Mouse (Mus musculus): ENCODE data around the gene Moxd1.

Gene Moxd1

DNA sequence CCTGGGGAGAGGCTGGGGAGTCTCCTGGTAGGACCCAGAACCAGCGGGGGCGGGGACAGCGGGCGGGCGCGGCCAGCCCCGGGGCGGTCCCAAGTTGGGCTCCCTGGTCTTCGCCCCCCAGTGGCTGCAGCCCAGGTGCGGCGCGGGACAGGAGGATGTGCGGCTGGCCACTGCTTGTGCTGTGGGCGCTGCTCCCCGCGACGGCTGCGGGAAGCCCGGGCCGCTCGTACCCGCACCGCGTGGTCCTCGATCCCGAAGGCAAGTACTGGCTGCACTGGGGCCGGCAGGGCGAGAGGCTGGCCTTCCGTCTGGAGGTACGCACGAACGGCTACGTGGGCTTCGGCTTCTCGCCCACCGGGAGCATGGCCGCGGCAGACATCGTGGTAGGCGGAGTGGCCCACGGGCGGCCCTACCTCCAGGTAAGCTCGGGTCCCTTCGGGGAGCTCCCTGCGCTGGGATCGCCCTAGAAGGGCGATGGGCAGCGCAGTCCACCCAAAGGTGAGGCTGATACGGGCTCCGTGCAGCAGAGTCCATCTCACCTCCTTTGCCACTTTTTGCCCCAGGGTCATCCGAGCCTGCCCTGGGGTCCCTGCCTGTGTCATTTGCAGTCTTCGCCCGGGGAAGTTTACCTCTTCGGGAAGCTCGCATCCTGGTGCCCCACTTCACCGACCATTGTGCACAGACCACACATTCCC lies at the start of gene Moxd1:
Moxd1 (plus strand) TSS at position 69 of the 695 bp plus-strand sequence.
- DNase-seq (ENCODE audit: low read depth, low spot score): no peak

DNA sequence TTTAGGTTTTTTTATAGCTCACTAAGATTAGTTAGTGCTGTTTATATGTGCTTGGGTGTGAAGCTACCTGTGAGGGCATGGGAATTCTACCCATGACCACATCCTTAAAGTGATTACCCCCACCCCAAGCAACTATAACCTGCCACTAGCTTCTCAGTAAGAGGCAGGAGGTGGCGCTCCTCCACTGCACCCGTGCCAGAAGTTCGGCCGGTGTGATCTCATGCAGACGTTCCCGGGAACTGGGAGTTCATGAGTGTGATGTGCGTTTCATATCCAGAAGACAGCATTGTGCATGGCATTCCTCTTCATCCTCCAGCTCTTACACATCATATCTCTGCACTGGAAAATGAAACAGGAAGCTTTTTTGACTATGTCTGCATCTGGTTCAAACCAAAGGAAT lies 32.9 kb upstream of the Moxd1 start:
- no peak for DNase-seq (ENCODE audit: low read depth, low spot score)

DNA sequence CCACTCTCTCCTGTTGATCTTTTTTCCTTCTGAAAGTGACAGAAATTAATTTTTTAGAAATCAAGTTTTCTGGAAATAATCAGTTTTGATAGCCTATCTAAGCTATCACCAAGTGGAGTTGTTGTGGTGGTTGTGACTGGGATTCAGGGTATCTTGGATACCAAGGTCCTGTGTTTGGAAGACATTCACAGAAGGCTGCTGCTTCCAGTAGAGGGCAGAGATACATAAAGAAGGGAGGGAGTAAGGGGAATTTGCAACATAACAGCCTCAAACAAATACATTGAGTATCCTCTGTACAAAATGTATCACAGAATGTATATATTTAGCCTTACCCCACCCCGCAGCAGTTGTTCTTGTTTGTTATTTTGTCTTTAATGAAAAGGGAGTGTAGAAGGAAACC lies 31.3 kb upstream of the Moxd1 start:
- DNase-seq (ENCODE audit: low read depth, low spot score): no peak

DNA sequence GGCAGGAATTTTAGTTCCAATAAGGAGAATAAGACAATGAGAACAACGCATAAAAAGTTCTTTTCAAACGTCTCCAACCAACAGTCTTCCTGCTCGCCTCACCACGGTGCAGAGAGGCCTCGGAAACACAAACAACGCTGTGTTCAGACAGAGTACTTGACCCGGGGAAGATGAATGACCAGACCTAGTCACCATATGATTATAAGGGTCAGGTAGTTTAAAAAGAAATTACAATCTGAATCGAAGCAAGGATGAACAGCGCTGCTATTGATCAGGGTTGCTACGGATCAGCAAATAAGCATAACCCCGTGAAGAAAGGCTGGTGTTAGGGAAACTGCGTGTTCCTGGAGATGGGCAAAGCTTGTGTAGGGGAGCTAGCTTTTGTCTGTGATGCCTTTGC lies 24.0 kb upstream of the Moxd1 start:
- DNase-seq (ENCODE audit: low read depth, low spot score): no peak

DNA sequence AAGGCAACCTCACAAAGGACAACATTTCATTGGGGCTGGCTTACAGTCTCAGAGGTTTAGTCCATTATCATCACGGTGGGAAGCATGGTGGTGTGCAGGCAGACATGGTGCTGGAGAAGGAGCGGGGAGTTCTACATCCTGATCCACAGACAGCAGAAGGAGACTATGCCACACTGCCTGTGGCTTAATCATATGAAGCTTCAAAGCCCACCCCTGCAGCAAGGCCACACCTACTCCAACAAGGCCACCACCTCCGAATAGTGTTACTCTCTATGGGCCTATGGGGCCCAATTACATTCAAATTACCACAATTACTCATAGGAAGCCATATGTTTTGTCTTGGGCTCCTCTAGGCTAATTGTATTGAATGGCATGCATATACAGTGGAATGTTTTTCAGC lies 23.2 kb upstream of the Moxd1 start:
- no peak for DNase-seq (ENCODE audit: low read depth, low spot score)

DNA sequence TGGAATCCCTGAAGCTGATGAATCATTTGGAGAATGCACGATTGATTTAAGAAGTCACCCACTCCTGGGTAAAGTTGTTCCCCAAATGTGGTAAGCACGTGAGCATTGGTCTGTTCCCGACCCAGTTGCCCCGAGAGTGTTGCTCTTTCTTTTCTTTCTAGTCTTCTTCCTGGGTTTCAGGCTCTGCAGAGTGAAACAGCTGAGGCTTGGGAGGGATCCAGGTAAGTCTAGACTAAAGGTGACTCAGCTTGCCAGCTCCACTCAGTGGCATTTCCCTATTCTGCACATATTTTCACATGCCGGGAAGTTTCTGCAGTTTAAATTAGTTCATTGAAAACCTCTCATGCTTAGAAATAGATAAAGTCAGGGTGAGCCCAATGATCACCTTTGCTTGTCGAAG lies 13.2 kb upstream of the Moxd1 start:
- no peak for DNase-seq (ENCODE audit: low read depth, low spot score)

DNA sequence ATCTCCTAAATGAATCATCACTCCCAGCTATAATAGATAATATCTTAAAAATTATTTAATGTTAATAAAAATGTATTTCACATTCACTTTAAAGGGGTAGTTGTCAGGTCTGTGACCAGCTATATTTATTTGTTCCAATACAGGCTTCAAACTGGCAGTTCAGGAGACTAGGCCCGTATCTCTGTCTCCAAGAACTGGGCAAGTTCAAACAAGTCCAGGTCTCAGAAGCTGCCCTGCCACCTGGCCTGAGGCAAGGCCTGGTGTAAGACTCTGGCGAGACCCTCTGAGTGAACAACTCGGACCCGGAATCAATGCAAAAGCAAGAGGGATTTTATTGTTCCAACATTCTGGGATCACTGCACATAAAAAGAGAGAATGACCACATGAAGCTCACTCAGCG lies 10.0 kb upstream of the Moxd1 start:
- no peak for DNase-seq (ENCODE audit: low read depth, low spot score)

DNA sequence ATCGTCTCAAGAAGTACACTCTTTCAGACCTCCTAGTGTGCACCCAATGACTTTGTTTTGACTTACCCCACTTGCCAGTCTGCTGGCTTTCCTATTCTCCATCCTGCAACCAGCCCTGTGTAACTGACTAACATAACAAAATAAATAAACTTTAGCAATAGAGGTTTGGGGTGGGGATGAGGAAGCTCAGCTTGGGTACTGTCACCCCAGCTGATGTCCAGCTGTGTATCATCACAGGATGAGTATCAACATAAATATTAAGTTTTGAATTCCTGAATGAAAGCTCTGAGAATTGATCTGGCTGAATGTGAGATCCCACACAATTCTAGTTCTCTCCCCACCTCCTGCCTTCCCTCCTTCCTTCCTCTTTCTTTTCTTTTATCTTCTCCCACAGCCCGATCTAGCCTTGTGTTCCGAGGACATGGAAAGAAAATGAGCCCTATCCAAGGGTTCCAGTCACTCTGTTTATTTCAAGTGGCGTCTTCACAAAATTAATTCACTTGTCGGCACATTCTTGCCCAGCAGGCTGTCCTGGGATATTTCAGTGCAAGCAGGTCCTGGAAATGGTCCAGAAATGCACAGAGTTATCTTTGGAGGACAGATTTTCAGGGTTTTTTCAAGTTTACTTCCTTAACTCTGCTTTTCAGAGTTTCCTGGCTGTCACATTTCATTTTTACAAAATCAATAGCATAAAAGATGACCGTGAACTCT lies 5.6 kb upstream of the Moxd1 start:
- DNase-seq (ENCODE audit: low read depth, low spot score): no peak

DNA sequence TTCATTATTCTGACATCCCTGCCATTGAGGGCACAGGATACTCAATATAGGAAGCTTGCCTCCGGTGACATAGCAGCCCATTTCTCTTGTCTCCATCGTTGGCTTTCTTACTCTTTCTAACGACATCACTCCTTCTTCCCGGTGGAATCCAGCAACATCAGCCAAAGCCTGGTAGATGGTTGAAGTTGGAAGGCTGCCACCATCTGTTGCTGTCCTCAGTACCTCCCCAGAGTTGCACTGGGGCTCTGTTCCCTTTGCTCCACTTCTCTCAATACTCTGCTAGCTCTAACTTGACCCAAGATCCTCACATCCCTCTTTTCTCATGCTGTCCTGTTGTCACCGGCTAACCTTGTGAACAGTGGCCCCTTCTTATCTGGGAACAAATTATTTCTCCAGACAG lies 2.4 kb upstream of the Moxd1 start:
- DNase-seq (ENCODE audit: low read depth, low spot score): no peak

DNA sequence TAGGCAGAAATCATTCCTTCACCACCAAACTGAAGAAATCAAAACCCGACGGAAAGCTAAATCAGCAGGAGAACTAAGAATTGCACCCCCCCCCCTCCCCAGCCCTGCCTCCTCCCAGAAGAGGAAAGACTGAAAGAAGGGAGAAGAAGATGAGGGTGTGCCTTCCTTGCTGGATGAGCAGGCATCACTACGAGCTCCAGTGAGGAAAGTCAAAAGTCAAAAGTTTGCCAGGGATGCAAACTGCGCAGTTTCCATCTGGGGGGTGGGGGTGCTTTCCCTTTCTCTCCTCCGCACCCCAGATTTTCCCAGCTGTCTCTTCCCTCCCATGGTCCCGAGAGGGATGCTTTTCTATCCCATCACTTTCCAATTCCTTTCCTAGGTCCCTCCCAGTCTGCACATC lies 406 bp upstream of the Moxd1 start:
- no peak for DNase-seq (ENCODE audit: low read depth, low spot score)

DNA sequence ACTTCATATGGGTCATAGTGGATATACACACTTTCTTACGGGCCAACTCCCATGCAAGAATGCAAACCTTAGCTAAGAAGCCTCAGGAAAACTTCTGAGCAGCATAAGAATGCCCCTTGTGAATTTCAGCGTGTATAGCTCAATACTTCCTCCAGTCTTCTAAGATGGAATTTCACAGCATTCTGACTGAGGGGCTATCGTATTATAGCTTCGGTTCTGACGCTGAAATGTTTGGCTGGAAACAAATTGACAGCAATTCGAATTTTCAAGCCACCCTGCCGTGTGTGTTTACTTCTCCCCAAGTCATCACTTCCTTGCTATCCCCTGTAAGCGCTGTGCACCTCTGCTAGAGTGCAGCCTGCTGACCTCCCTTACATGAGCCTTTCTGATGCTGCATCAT lies 1.3 kb downstream of the Moxd1 start:
- no peak for DNase-seq (ENCODE audit: low read depth, low spot score)

DNA sequence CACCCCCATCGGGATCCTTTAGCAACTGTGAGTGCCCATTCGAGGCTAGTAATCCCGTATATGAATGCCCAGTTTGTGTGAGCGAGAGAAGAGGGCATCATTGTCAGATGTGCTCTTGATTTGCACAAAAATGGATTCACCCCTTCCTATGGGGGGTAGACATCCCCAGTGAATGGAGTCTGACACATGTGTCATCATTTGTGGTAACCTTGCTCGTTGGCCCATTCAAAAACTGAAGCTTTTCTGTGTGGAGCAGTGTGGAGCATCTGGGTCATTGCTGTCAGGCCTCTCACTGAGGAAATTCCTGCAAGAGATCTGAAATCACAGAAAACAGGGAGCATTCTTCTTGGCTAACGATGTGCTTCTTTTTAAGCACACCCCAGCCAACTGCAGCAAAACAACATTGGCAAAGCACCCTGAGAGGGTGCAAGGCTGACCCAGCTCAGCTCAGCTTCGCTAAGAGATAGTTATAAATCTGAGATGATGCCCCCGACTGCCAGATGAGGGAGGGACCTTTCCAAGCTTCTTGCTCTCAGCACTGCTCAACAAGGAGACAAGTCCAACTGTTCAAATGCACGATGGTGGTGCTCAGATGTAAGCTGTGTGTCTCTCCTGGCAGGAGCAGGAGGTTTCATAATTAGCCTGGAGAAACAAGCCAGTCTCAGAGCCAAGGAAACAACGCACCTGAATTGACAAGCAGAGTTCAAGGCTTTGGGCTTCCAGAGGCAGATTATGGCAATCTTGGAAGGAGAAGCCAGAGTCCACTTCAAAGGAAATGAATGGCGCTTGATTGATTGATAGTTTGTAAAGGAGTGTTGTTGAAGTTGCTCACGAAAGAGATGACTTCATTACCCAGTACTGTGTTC lies 5.2 kb downstream of the Moxd1 start:
- DNase-seq (ENCODE audit: low read depth, low spot score): no peak

DNA sequence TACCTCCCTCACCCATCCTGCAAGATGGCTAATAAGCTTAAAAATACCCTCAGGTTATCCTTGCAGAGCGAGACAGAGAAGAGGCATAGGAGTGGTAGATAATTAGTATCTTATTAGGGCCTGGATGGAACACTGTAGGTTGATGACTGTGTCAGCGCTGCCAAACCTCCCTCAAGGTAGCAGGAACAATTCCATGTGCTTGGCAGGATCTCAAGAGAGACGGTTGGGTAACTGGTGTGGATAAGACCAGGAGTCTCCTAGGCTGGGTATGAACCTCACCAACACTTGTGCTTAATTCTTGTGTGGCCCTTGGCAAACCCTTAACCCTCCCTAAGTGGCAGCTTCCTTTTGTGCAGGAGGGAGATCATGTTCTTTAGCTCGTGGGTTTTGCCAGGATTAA lies 9.0 kb downstream of the Moxd1 start:
- no peak for DNase-seq (ENCODE audit: low read depth, low spot score)

DNA sequence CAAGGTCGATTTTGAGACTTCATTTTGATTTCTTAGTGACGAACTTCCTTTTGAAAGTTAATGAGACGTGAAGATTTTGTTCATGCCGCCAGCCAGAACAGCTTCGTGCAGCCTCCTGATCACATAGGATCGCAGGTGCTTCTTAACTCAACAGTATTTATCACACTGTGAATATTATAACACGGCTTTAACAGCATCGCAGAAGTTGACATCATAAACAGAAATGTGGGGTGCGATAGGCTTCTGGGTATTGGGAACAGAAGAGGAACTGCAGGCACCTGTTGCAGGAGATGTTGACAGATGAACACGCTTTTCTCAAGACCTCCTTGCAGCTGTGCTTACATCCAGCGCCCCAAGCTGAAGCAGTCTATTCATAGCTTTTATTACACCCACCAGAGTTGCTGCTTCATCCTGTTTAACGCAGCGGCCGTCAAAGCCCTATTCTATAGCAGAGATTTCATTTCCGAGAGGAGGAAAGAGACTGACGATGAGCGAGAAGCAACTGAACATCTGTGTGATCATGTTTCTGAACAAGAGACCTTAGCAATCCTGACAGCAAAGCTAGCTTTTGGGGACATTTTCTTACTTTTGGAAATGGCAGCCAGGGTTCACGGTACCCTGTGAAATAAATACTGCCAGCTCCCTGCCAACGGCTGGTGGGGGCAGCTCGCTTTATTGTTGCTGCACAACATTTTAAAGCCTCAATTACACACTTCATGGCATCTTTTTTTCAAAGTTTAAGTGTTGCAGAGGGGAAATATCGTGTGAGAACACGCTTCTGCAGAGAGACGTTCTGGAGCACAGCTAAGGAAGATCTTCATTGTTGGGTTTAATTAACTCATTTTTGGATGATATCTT lies 12.3 kb downstream of the Moxd1 start:
- DNase-seq (ENCODE audit: low read depth, low spot score): no peak

DNA sequence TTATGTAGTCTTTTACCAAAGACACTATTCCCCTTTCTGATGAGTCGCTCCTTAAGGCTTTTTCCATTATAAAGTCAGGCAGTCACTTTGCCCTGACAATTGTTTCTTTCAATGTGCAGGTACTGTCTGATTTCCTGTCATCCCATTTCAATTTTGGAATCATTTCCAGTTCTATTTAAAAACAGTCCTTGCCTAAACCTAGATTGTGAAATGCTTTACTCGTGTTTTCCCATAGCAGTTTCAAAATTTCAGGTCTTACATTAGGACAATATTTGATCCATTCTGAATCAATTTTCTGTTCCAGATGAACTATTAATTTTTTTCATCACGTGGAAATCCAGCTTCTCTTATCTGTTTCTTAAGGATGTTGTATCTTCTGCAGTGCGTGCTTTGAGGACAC lies 23.5 kb downstream of the Moxd1 start:
- no peak for DNase-seq (ENCODE audit: low read depth, low spot score)

DNA sequence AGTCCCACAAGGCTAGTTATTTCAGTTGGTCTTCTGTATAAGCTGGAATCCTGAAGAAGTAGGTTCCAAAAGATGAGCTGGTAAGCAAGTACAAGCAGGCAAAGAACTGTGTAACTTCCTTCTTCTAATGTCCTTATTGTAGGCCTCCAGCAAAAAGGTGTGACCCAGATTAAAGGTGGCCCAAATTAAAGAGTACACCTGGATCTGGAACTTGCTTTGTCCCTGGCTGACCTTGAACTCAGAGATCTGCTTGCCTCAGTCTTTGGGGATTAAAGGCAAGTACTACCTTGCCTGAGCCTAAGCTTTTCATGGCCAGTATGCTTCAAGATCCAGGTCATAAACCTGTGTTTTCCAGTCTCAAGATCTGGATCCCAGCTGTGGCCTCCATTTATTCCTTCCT lies 24.8 kb downstream of the Moxd1 start:
- DNase-seq (ENCODE audit: low read depth, low spot score): no peak

DNA sequence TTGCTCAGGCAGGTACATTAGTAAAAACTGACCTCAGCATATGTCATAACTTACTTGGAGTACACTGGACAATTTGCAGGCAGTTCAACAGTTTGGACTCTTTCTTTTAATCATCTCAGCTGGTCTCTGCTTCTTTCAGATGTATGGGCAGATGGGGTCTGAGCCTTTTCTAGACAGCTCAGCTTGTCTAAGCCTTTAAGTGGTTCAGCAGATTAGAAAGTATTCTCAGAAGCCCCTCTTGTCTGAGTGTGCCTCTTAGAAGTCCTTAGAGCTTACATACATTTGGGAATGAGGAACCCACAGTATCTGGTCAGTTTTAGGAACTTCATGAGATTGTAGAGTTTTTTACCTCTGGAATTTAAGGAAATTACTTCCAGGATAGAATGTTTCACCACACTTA lies 28.3 kb downstream of the Moxd1 start:
- DNase-seq (ENCODE audit: low read depth, low spot score): no peak

DNA sequence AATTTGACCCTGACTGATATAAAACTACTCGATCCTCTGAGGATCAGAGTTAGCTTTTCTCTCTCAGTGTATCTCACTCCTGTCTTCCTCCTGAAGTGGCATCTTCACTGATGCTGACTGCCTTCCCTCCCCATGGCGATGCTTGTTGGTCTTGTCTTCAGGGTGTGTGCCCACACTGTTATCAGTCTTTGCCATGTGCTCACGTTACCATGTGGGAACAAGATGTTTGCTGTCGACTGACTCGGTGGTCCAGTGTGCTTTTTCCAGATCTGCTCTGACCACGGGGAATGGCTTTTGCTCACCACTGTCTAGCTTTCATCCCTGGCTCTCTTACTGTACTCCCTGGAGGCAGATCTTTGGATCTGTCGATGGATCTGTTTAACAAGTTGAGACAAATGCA lies 34.8 kb downstream of the Moxd1 start:
- no peak for DNase-seq (ENCODE audit: low read depth, low spot score)

DNA sequence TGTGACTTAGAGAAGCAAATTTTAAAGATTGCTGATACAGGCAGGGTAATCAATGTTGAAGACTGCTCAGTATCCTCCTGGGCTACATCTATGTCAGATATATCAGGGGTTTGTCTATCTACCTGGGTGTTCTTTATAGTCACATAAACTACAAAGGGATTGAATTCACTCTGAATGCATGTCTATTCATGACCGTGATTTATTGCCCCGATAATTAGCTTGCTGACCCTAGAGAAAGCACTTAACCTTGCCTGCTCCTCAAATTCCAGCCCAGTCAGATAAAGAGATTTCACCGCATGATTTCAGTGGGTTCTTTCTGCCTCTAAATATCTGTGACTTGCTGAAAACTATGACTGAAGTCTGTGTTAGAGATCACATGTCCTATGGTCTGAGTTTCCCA lies 35.6 kb downstream of the Moxd1 start:
- DNase-seq (ENCODE audit: low read depth, low spot score): no peak

DNA sequence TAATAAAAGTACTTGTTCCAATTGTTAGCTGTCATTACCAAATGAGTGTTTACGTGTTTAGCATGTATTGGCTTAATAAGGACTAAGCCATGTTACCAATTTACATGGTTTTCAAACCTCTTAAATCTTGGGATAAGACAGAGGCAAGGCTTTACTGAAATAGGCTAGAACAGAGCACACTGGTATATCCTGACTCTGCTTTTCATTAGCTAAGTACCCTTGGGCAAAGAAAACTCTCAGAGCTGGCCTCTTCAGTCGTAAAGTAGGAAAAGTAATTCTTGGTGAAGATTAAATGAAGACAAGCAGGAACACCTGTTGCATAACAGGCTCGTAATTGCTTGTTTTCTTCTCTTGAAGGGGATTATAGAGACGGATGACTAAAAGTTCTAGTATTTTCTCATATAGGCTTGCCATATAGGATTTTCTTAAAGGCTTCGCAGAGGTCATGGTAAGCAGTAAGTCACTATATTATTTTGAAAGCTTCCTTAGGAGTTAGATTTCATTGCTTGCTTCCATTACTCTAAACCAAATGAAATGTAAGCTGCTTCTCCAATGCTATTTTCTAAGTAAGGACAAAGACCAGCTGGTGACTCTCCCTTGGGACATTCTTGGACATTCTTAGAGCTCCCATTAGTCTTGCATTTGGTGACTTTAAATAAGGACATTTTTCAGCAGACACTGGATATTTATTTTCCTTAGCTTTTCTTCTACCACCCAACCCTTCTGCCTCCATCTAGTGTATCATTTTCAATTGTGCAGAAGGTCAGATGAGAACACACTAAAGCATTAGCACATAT lies 36.7 kb downstream of the Moxd1 start:
- DNase-seq (ENCODE audit: low read depth, low spot score): no peak

DNA sequence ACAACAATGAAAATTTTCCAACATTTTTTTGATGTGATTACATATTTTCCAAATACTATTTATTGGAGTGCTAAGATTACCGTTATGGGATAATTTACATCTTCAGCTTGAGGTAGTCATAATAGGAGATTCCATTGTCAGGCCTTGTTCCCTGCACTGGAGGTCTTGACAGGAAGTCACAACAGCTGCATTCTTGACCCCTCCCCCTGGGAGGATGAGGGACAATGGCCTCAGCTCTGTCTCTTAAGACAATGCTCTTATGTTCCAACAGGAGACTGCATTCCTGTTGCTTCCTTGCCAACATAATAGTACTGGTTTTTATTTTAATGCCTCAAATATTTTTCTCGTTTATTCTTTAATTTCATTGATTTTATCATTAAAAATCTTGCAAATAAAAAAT lies 44.2 kb downstream of the Moxd1 start:
- no peak for DNase-seq (ENCODE audit: low read depth, low spot score)
